Mouse (Mus musculus) neural tube, embryonic 15.5 days (tissue): Measurements from ENCODE around the gene Slco2a1. TPM values are rescaled to one million over a fixed set of nuclear protein-coding genes. Genes with fewer than 3 reads are reported as not detected.

ENCODE experiments used
- ATAC-seq: fragments of 200-750 bp; cut with Nextera tagmentation; 2 replicates; pipeline ENCODE4 v1.8.0; 2017; ENCODE audit warnings: mild to moderate bottlenecking, moderate TSS enrichment, moderate library complexity; ENCODE audit not compliant: low FRiP score
- H3K27ac ChIP-seq: fragments of 300-500 bp; sonication (generic); replicated peaks from 2 replicates; pipeline ENCODE4 v1.5.1; 2015; ENCODE audit warnings: mild to moderate bottlenecking, inconsistent platforms
- H3K27me3 ChIP-seq: fragments of 300-500 bp; sonication (generic); replicated peaks from 2 replicates; pipeline ENCODE4 v1.6.1; 2015; ENCODE audit warnings: inconsistent platforms
- H3K36me3 ChIP-seq: fragments of 300-500 bp; sonication (generic); 2 replicates; pipeline ENCODE4 v1.6.1; 2015; ENCODE audit warnings: inconsistent platforms
- H3K4me1 ChIP-seq: fragments of 300-500 bp; sonication (generic); 2 replicates; pipeline ENCODE4 v1.6.1; 2015; ENCODE audit warnings: inconsistent platforms
- H3K4me2 ChIP-seq: fragments of 300-500 bp; sonication (generic); 2 replicates; pipeline ENCODE4 v1.6.1; 2015; ENCODE audit warnings: inconsistent platforms, mild to moderate bottlenecking, moderate library complexity
- H3K4me3 ChIP-seq: fragments of 300-500 bp; sonication (generic); replicated peaks from 2 replicates; pipeline ENCODE4 v1.5.1; 2015; ENCODE audit warnings: mild to moderate bottlenecking, inconsistent platforms
- H3K9ac ChIP-seq: fragments of 300-500 bp; sonication (generic); replicated peaks from 2 replicates; pipeline ENCODE4 v1.6.1; 2015; ENCODE audit warnings: mild to moderate bottlenecking, inconsistent platforms
- H3K9me3 ChIP-seq: fragments of 300-500 bp; sonication (generic); replicated peaks from 2 replicates; pipeline ENCODE4 v1.6.1; 2016; ENCODE audit warnings: inconsistent platforms
- WGBS: fragments of 180-500 bp; shearing (Covaris S2); methylation state at CpG from one replicate; pipeline ENCODE4 v1.1.7; 2015; ENCODE audit warnings: mixed read lengths; 5-methylcytosine and 5-hydroxymethylcytosine counted together
- polyA plus RNA-seq: library from polyadenylated mRNA; unstranded; fragments of >200 nt; fragmentation: Nextera tagmentation; extraction: Ambion mirVana; gene quantifications from 2 replicates; pipeline ENCODE4 v1.2.1, GENCODE M21; 2015

The Slco2a1 gene
- polyA plus RNA-seq, 1 experiment from 2014 or later = 2.6 TPM

GRCm38 (mm10) chr9:103072204-103072599 lies 83.7 kb downstream of the Slco2a1 start:
- Histone ChIP-seq H3K4me3 (no peak overlapping the region), H3K36me3 (no peaks in the 10 kb centered on the region), H3K27me3 (no peaks in the 10 kb centered on the region), H3K4me1 (no peaks in the 10 kb centered on the region), H3K27ac (no peak overlapping the region), H3K9me3 (no peaks in the 10 kb centered on the region), H3K4me2 (no peak overlapping the region), H3K9ac (no peak overlapping the region)
- ATAC-seq = no peak
- WGBS = 89% methylated on average over 6 of the region's 6 CpGs

- no peak for ATAC-seq
- Histone ChIP-seq H3K27me3 (no peaks in the 10 kb centered on the region), H3K36me3 (no peaks in the 10 kb centered on the region), H3K9me3 (no peaks in the 10 kb centered on the region), H3K27ac (no peak overlapping the region), H3K9ac (no peak overlapping the region), H3K4me3 (no peak overlapping the region), H3K4me1 (no peaks in the 10 kb centered on the region), H3K4me2 (no peak overlapping the region)
- 89% methylated on average over 11 of the region's 11 CpGs for WGBS
These were observed 84.5 kb downstream of the Slco2a1 start for GRCm38 (mm10) chr9:103072926-103073515.

- no peak overlapping the region for H3K4me3 ChIP-seq
- H3K4me2 ChIP-seq = no peak overlapping the region
- WGBS = 76% methylated on average over 21 of the region's 21 CpGs
- no peaks in the 10 kb centered on the region for H3K4me1 ChIP-seq
- H3K27ac ChIP-seq = no peak overlapping the region
- no peaks in the 10 kb centered on the region for H3K9me3 ChIP-seq
- H3K9ac ChIP-seq = no peak overlapping the region
- no peak for ATAC-seq
- H3K27me3 ChIP-seq = no peaks in the 10 kb centered on the region
- H3K36me3 ChIP-seq = no peaks in the 10 kb centered on the region
These were observed 88.5 kb downstream of the Slco2a1 start for GRCm38 (mm10) chr9:103076836-103077531.

GRCm38 (mm10) chr9:103078194-103078691 lies 89.7 kb downstream of the Slco2a1 start:
- Histone ChIP-seq H3K9ac (no peak overlapping the region), H3K4me3 (no peak overlapping the region), H3K4me2 (no peak overlapping the region), H3K9me3 (no peaks in the 10 kb centered on the region), H3K27me3 (no peaks in the 10 kb centered on the region), H3K4me1 (0 out of 2 replicates have a peak, but pooled peaks cover under 1% of the 10 kb centered on the region), H3K27ac (no peak overlapping the region), H3K36me3 (no peaks in the 10 kb centered on the region)
- WGBS = 92% methylated on average over 6 of the region's 6 CpGs
- no peak for ATAC-seq

GRCm38 (mm10) chr9:103080211-103080610 lies 91.7 kb downstream of the Slco2a1 start:
- ATAC-seq = no peak
- H3K4me2 ChIP-seq = no peak overlapping the region
- no peaks in the 10 kb centered on the region for H3K36me3 ChIP-seq
- H3K4me1 ChIP-seq = 0 out of 2 replicates have a peak, but pooled peaks cover 6% of the 10 kb centered on the region
- no peak overlapping the region for H3K9ac ChIP-seq
- H3K27ac ChIP-seq = no peak overlapping the region
- no peaks in the 10 kb centered on the region for H3K27me3 ChIP-seq
- H3K9me3 ChIP-seq = no peaks in the 10 kb centered on the region
- no peak overlapping the region for H3K4me3 ChIP-seq
- WGBS = 90% methylated on average over 3 of the region's 3 CpGs

- Histone ChIP-seq H3K36me3 (no peaks in the 10 kb centered on the region), H3K27ac (no peak overlapping the region), H3K27me3 (no peaks in the 10 kb centered on the region), H3K4me3 (no peak overlapping the region), H3K9ac (no peak overlapping the region), H3K9me3 (no peaks in the 10 kb centered on the region), H3K4me2 (no peak overlapping the region), H3K4me1 (0 out of 2 replicates have a peak, but pooled peaks cover 6% of the 10 kb centered on the region)
- no peak for ATAC-seq
- WGBS = 75% methylated on average over 8 of the region's 8 CpGs
These were observed 93.9 kb downstream of the Slco2a1 start for GRCm38 (mm10) chr9:103082246-103082975.

GRCm38 (mm10) chr9:103083405-103083804 lies 94.9 kb downstream of the Slco2a1 start:
- WGBS = 51% methylated on average over 3 of the region's 3 CpGs
- H3K4me1 ChIP-seq = 0 out of 2 replicates have a peak, but pooled peaks cover 6% of the 10 kb centered on the region
- no peak overlapping the region for H3K4me2 ChIP-seq
- H3K9me3 ChIP-seq = no peaks in the 10 kb centered on the region
- H3K36me3 ChIP-seq = no peaks in the 10 kb centered on the region
- H3K27ac ChIP-seq = no peak overlapping the region
- no peak overlapping the region for H3K9ac ChIP-seq
- H3K4me3 ChIP-seq = no peak overlapping the region
- no peaks in the 10 kb centered on the region for H3K27me3 ChIP-seq
- no peak for ATAC-seq

- WGBS = 81% methylated on average over 6 of the region's 6 CpGs
- Histone ChIP-seq H3K9ac (no peak overlapping the region), H3K4me3 (no peak overlapping the region), H3K9me3 (no peaks in the 10 kb centered on the region), H3K27me3 (peaks cover 3% of the 10 kb centered on the region; the same call in 1 of the 2 replicates), H3K4me2 (no peak overlapping the region), H3K27ac (no peak overlapping the region), H3K4me1 (0 out of 2 replicates have a peak, but pooled peaks cover 6% of the 10 kb centered on the region), H3K36me3 (no peaks in the 10 kb centered on the region)
- ATAC-seq = no peak
These were observed 98.2 kb downstream of the Slco2a1 start for GRCm38 (mm10) chr9:103086736-103087135.

- Histone ChIP-seq H3K9ac (no peak overlapping the region), H3K9me3 (no peaks in the 10 kb centered on the region), H3K27me3 (peaks cover 3% of the 10 kb centered on the region; the same call in 1 of the 2 replicates), H3K36me3 (no peaks in the 10 kb centered on the region), H3K4me3 (no peak overlapping the region), H3K4me1 (peaks cover 10% of the 10 kb centered on the region), H3K4me2 (no peak overlapping the region), H3K27ac (no peak overlapping the region)
- 58% methylated on average over 8 of the region's 8 CpGs for WGBS
- ATAC-seq = no peak
These were observed 98.8 kb downstream of the Slco2a1 start for GRCm38 (mm10) chr9:103087301-103087700.

- WGBS = 64% methylated on average over 2 of the region's 2 CpGs
- peaks cover 3% of the 10 kb centered on the region; the same call in 1 of the 2 replicates for H3K27me3 ChIP-seq
- H3K9ac ChIP-seq = no peak overlapping the region
- H3K4me3 ChIP-seq = no peak overlapping the region
- H3K27ac ChIP-seq = no peak overlapping the region
- no peak overlapping the region for H3K4me2 ChIP-seq
- peaks cover 10% of the 10 kb centered on the region for H3K4me1 ChIP-seq
- H3K9me3 ChIP-seq = no peaks in the 10 kb centered on the region
- H3K36me3 ChIP-seq = no peaks in the 10 kb centered on the region
- ATAC-seq = no peak
These were observed 100.1 kb downstream of the Slco2a1 start for GRCm38 (mm10) chr9:103088661-103089060.

GRCm38 (mm10) chr9:103090116-103090875 lies 101.8 kb downstream of the Slco2a1 start:
- Histone ChIP-seq H3K9me3 (no peaks in the 10 kb centered on the region), H3K4me2 (no peak overlapping the region), H3K4me3 (no peak overlapping the region), H3K36me3 (no peaks in the 10 kb centered on the region), H3K9ac (no peak overlapping the region), H3K27ac (no peak overlapping the region), H3K4me1 (peaks cover 9% of the 10 kb centered on the region), H3K27me3 (peaks cover 3% of the 10 kb centered on the region; the same call in 1 of the 2 replicates)
- no peak for ATAC-seq
- WGBS = 72% methylated on average over 9 of the region's 9 CpGs
